Mouse (Mus musculus): ENCODE results near the gene Pcmt1.

DNA sequence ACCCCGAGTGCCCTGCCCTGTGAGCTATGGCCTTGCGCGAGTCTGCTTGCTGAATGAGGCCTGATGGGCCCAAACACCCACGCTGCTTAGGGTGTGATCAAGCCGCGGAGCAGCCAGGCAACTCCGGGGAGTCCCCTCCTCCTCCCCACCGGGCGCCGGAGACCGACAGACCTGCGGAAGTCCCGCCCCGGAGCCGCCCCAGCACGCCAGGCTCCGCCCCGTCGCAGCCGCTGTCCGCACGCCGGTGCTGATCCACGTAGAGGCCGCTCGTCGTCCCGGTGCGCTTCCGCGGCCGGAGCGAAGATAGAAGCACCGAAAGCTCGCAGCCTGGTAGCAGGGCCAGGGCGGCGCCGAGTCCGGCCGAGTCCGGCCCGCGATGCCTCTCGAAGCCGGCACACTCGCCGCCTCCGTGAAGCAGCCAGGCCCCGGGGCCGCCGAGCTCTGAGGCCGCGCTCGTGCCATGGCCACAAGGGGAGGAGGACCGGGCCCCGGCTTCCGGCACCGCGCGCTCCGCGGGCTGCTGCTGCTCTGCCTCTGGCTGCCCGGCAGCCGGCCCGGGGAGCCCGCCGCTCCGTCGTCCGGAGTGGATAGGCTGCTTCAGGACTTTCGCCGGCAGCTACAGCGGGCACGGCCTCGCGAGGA lies 91.2 kb downstream of the Pcmt1 start, which contains the start of gene Lrp11:
- TF ChIP-seq CTCF (IDR thresholded peaks at IDR 0.05; ENCODE audit: low read depth, low read length), result no peak
- TF ChIP-seq POLR2A (IDR thresholded peaks at IDR 0.05; ENCODE audit: borderline replicate concordance, low read depth, low read length), result no peak

Data from bone marrow macrophage, adult 2 months (primary cell).